Mouse (Mus musculus): ENCODE data around the gene Misp. TPM values are rescaled to one million over a fixed set of nuclear protein-coding genes. Genes with fewer than 3 reads are reported as not detected.

Gene Misp
- total and polyA plus RNA-seq, 3 experiments = 0.50 to 0.82 (median 0.52) TPM

- intact Hi-C loops (cut with DNase I) = loop anchor here (5.0 kb wide), 2 partner anchors 34 to 76 kb away; no protein-coding TSS in a partner anchor
- TF ChIP-seq EP300 (IDR thresholded peaks at IDR 0.05; ENCODE audit: insufficient read depth, low read depth, low read length) (no peak), CTCF (IDR thresholded peaks at IDR 0.05) (peak; percentile 56)
- Histone ChIP-seq H3K4me3 (no peak overlapping the region), H3K4me1 (ENCODE audit: control insufficient read depth, insufficient read depth, low read length) (peaks cover 4% of the 10 kb centered on the region), H3K9ac (ENCODE audit: low read depth, low read length) (no peak overlapping the region), H3K27ac (no peak overlapping the region), H3K79me2 (replicated peaks; ENCODE audit: control insufficient read depth, insufficient read depth, low read length) (no peaks in the 10 kb centered on the region), H3K36me3 (ENCODE audit: control insufficient read depth, insufficient read depth, low read length) (no peaks in the 10 kb centered on the region), H3K27me3 (ENCODE audit: control insufficient read depth, insufficient read depth, low read length) (no peaks in the 10 kb centered on the region)
- no peak for DNase-seq
- WGBS = 53% methylated on average over 7 of the region's 7 CpGs
Observed at GRCm38 (mm10) chr10:79783050-79783449, 37.7 kb upstream of the Misp start.

- no peaks in the 10 kb centered on the region for H3K79me2 ChIP-seq (replicated peaks; ENCODE audit: control insufficient read depth, insufficient read depth, low read length)
- no peak overlapping the region for H3K4me3 ChIP-seq
- H3K27ac ChIP-seq = no peak overlapping the region
- H3K36me3 ChIP-seq (ENCODE audit: control insufficient read depth, insufficient read depth, low read length) = no peaks in the 10 kb centered on the region
- H3K4me1 ChIP-seq (ENCODE audit: control insufficient read depth, insufficient read depth, low read length) = peaks cover 4% of the 10 kb centered on the region
- no peak overlapping the region for H3K9ac ChIP-seq (ENCODE audit: low read depth, low read length)
- 52% methylated on average over 27 of the region's 27 CpGs for WGBS
- no peak for DNase-seq
- TF ChIP-seq EP300 (IDR thresholded peaks at IDR 0.05; ENCODE audit: insufficient read depth, low read depth, low read length) = no peak
- peak; percentile 66 for TF ChIP-seq CTCF (IDR thresholded peaks at IDR 0.05)
- no peak for TF ChIP-seq POLR2A (IDR thresholded peaks at IDR 0.05; ENCODE audit: insufficient read depth, low read depth, low read length)
- intact Hi-C loops (cut with DNase I) = loop anchor here (5.0 kb wide), 2 partner anchors 33 to 77 kb away; no protein-coding TSS in a partner anchor
- no peaks in the 10 kb centered on the region for H3K27me3 ChIP-seq (ENCODE audit: control insufficient read depth, insufficient read depth, low read length)
Observed at GRCm38 (mm10) chr10:79783920-79784800, 36.6 kb upstream of the Misp start.

GRCm38 (mm10) chr10:79788386-79789158 lies 32.2 kb upstream of the Misp start:
- H3K27ac ChIP-seq = no peak overlapping the region
- no peaks in the 10 kb centered on the region for H3K27me3 ChIP-seq (ENCODE audit: control insufficient read depth, insufficient read depth, low read length)
- WGBS = 33% methylated on average over 7 of the region's 7 CpGs
- H3K4me3 ChIP-seq = no peak overlapping the region
- H3K79me2 ChIP-seq (replicated peaks; ENCODE audit: control insufficient read depth, insufficient read depth, low read length) = no peaks in the 10 kb centered on the region
- H3K36me3 ChIP-seq (ENCODE audit: control insufficient read depth, insufficient read depth, low read length) = no peaks in the 10 kb centered on the region
- no peak overlapping the region for H3K9ac ChIP-seq (ENCODE audit: low read depth, low read length)
- H3K4me1 ChIP-seq (ENCODE audit: control insufficient read depth, insufficient read depth, low read length) = peaks cover 4% of the 10 kb centered on the region; the same call in 1 of the 2 replicates
- DNase-seq = peak; percentile 67 to 86
- TF ChIP-seq POLR2A (IDR thresholded peaks at IDR 0.05; ENCODE audit: insufficient read depth, low read depth, low read length) = no peak
- TF ChIP-seq EP300 (IDR thresholded peaks at IDR 0.05; ENCODE audit: insufficient read depth, low read depth, low read length) = 0 out of 2 replicates have a peak, but pooled peaks have one; percentile 22
- intact Hi-C loops (cut with DNase I) = loop anchor here (1.0 to 2.0 kb wide), 2 partner anchors 20 to 94 kb away; no protein-coding TSS in a partner anchor

GRCm38 (mm10) chr10:79789581-79789980 lies 31.2 kb upstream of the Misp start:
- Histone ChIP-seq H3K27me3 (ENCODE audit: control insufficient read depth, insufficient read depth, low read length) (no peaks in the 10 kb centered on the region), H3K27ac (no peak overlapping the region), H3K9ac (ENCODE audit: low read depth, low read length) (no peak overlapping the region), H3K4me1 (ENCODE audit: control insufficient read depth, insufficient read depth, low read length) (peaks cover 4% of the 10 kb centered on the region; the same call in 1 of the 2 replicates), H3K36me3 (ENCODE audit: control insufficient read depth, insufficient read depth, low read length) (no peaks in the 10 kb centered on the region), H3K4me3 (no peak overlapping the region), H3K79me2 (replicated peaks; ENCODE audit: control insufficient read depth, insufficient read depth, low read length) (no peaks in the 10 kb centered on the region)
- 80% methylated on average over 2 of the region's 2 CpGs for WGBS
- DNase-seq = no peak
- intact Hi-C loops (cut with DNase I) = loop anchor here (2.0 kb wide), 1 partner anchor 95 kb away; no protein-coding TSS in a partner anchor
- no peak for TF ChIP-seq EP300 (IDR thresholded peaks at IDR 0.05; ENCODE audit: insufficient read depth, low read depth, low read length)
- no peak for TF ChIP-seq POLR2A (IDR thresholded peaks at IDR 0.05; ENCODE audit: insufficient read depth, low read depth, low read length)
- TF ChIP-seq CTCF (IDR thresholded peaks at IDR 0.05) = no peak

- Histone ChIP-seq H3K36me3 (ENCODE audit: control insufficient read depth, insufficient read depth, low read length) (peaks cover 3% of the 10 kb centered on the region; the same call in 1 of the 2 replicates), H3K79me2 (replicated peaks; ENCODE audit: control insufficient read depth, insufficient read depth, low read length) (no peaks in the 10 kb centered on the region), H3K27ac (no peak within 1 kb of the TSS), H3K27me3 (ENCODE audit: control insufficient read depth, insufficient read depth, low read length) (no peaks in the 10 kb centered on the region), H3K4me1 (ENCODE audit: control insufficient read depth, insufficient read depth, low read length) (peaks cover 8% of the 10 kb centered on the region), H3K9ac (ENCODE audit: low read depth, low read length) (no peak within 1 kb of the TSS), H3K4me3 (no peak within 1 kb of the TSS)
- 89% methylated on average over 4 of the region's 4 CpGs for WGBS
- DNase-seq = no peak
- intact Hi-C loops (cut with DNase I) = no loop called here
- TF ChIP-seq CTCF (IDR thresholded peaks at IDR 0.05) = no peak
- TF ChIP-seq EP300 (IDR thresholded peaks at IDR 0.05; ENCODE audit: insufficient read depth, low read depth, low read length) = no peak
- TF ChIP-seq POLR2A (IDR thresholded peaks at IDR 0.05; ENCODE audit: insufficient read depth, low read depth, low read length) = no peak
Observed at GRCm38 (mm10) chr10:79790861-79791260, 29.9 kb upstream of the Misp start, which contains the start of gene Prss57. Gene Prss57 (minus strand): TSS chr10:79790961.

All from heart, adult 2 months (tissue).